Mouse (Mus musculus) midbrain, postnatal 0 days (tissue): ENCODE data around the gene Col11a2. TPM values are rescaled to one million over a fixed set of nuclear protein-coding genes. Genes with fewer than 3 reads are reported as not detected.

Experiments used
- ATAC-seq: fragments of 200-750 bp; cut with Nextera tagmentation; 2 replicates; pipeline ENCODE4 v1.8.0; 2017; ENCODE audit warnings: moderate number of reproducible peaks, mild to moderate bottlenecking, moderate TSS enrichment, moderate library complexity; ENCODE audit not compliant: low FRiP score
- DNase-seq: peaks from one replicate; pipeline ENCODE4 v3.0.0-alpha.2; 2015; ENCODE audit warnings: low spot score
- H3K27ac ChIP-seq: fragments of 300-500 bp; sonication (generic); 2 replicates; pipeline ENCODE4 v1.5.1; 2014; ENCODE audit warnings: low read depth, mild to moderate bottlenecking, low read length, mixed read lengths
- H3K27me3 ChIP-seq: fragments of 300-500 bp; sonication (generic); 2 replicates; pipeline ENCODE4 v1.6.1; 2014; ENCODE audit warnings: low read length, control low read depth, mixed read lengths; ENCODE audit not compliant: insufficient read depth
- H3K36me3 ChIP-seq: fragments of 300-500 bp; sonication (generic); 2 replicates; pipeline ENCODE4 v1.6.1; 2014; ENCODE audit warnings: low read length, control low read depth, mixed read lengths; ENCODE audit not compliant: insufficient read depth
- H3K4me1 ChIP-seq: fragments of 300-500 bp; sonication (generic); 2 replicates; pipeline ENCODE4 v1.6.1; 2014; ENCODE audit warnings: mild to moderate bottlenecking, control low read depth, antibody characterized with exemption, low read length, mixed read lengths; ENCODE audit not compliant: insufficient read depth
- H3K4me2 ChIP-seq: fragments of 300-500 bp; sonication (generic); 2 replicates; pipeline ENCODE4 v1.6.1; 2014; ENCODE audit warnings: low read depth, mild to moderate bottlenecking, low read length, mixed read lengths; ENCODE audit not compliant: poor library complexity, severe bottlenecking
- H3K4me3 ChIP-seq: fragments of 300-500 bp; sonication (generic); 2 replicates; pipeline ENCODE4 v1.5.1; 2014; ENCODE audit warnings: low read depth, mild to moderate bottlenecking, low read length, moderate library complexity
- H3K9ac ChIP-seq: fragments of 300-500 bp; sonication (generic); replicated peaks from 2 replicates; pipeline ENCODE4 v1.6.1; 2014; ENCODE audit warnings: mild to moderate bottlenecking, low read length, moderate library complexity, mixed read lengths; ENCODE audit not compliant: poor library complexity, severe bottlenecking
- H3K9me3 ChIP-seq: fragments of 300-500 bp; sonication (generic); 2 replicates; pipeline ENCODE4 v1.6.1; 2016; ENCODE audit warnings: low read length, control low read depth
- CTCF ChIP-seq: IDR thresholded peaks from 2 replicates; pipeline ENCODE4 v1.5.1; 2016; ENCODE audit warnings: antibody characterized with exemption, mild to moderate bottlenecking
- WGBS: fragments of 180-500 bp; shearing (Covaris S2); extraction: QIAGEN DNeasy Blood & Tissue Kit; methylation state at CpG from one replicate; pipeline ENCODE4 v1.1.7; 2014; 5-methylcytosine and 5-hydroxymethylcytosine counted together
- polyA plus RNA-seq: library from polyadenylated mRNA; unstranded; fragments of >200 nt; fragmentation: Nextera tagmentation; extraction: Ambion mirVana; gene quantifications from 2 replicates; pipeline ENCODE4 v1.2.1, GENCODE M21; 2015
- total RNA-seq: library from RNA; depleted of rRNA; stranded (reverse); fragments of >200 nt; gene quantifications from 2 replicates; pipeline ENCODE4 v1.2.3, GENCODE M21; 2014

Gene Col11a2
- total and polyA plus RNA-seq, 2 experiments from 2014 or later: 4.6 to 17.9 TPM

GRCm38 (mm10) chr17:34099531-34099930 lies 60.3 kb downstream of the Col11a2 start:
- H3K9me3 ChIP-seq: no peaks in the 10 kb centered on the region
- ATAC-seq (no peak), DNase-seq (no peak)
- no peaks in the 10 kb centered on the region for H3K4me1 ChIP-seq
- H3K27me3 ChIP-seq: no peaks in the 10 kb centered on the region
- TF ChIP-seq CTCF: no peak
- no peak overlapping the region for H3K27ac ChIP-seq
- no peak overlapping the region for H3K4me3 ChIP-seq
- WGBS: 50% methylated on average over 5 of the region's 5 CpGs
- no peak overlapping the region for H3K4me2 ChIP-seq
- H3K9ac ChIP-seq: no peak overlapping the region
- no peaks in the 10 kb centered on the region for H3K36me3 ChIP-seq

- 0 out of 2 replicates have a peak, but pooled peaks have one; percentile 23 for ATAC-seq
- H3K36me3 ChIP-seq: no peaks in the 10 kb centered on the region
- 33% methylated on average over 5 of the region's 5 CpGs for WGBS
These were observed 61.9 kb downstream of the Col11a2 start for GRCm38 (mm10) chr17:34101185-34101584.

GRCm38 (mm10) chr17:34101604-34102032 lies 62.4 kb downstream of the Col11a2 start:
- ATAC-seq: peak; percentile 78
- Histone ChIP-seq H3K4me3 (0 out of 2 replicates have a peak overlapping the region, but pooled peaks have one; percentile 10), H3K4me1 (no peaks in the 10 kb centered on the region), H3K9ac (no peak overlapping the region), H3K36me3 (no peaks in the 10 kb centered on the region), H3K9me3 (no peaks in the 10 kb centered on the region; the same call in 1 of the 2 replicates), H3K27ac (no peak overlapping the region), H3K27me3 (no peaks in the 10 kb centered on the region), H3K4me2 (peak overlapping the region; percentile 36)
- DNase-seq: peak; percentile 94
- TF ChIP-seq CTCF: peak; percentile 90
- 4% methylated on average over 12 of the region's 12 CpGs for WGBS

More at GRCm38 (mm10) chr17:34101185-34101584, 61.9 kb downstream of the Col11a2 start:
- no peak for TF ChIP-seq CTCF
- Histone ChIP-seq H3K4me3 (no peak overlapping the region), H3K27ac (no peak overlapping the region), H3K9ac (no peak overlapping the region), H3K4me1 (no peaks in the 10 kb centered on the region), H3K9me3 (no peaks in the 10 kb centered on the region; the same call in 1 of the 2 replicates), H3K4me2 (no peak overlapping the region), H3K27me3 (no peaks in the 10 kb centered on the region)
- no peak for DNase-seq

GRCm38 (mm10) chr17:34102831-34103230 lies 63.6 kb downstream of the Col11a2 start:
- WGBS: 81% methylated on average over 6 of the region's 6 CpGs
- TF ChIP-seq CTCF: no peak
- ATAC-seq (no peak), DNase-seq (no peak)
- H3K36me3 ChIP-seq: 0 out of 2 replicates have a peak, but pooled peaks cover 3% of the 10 kb centered on the region
- no peak overlapping the region for H3K9ac ChIP-seq
- no peak overlapping the region for H3K27ac ChIP-seq
- no peaks in the 10 kb centered on the region for H3K27me3 ChIP-seq
- no peaks in the 10 kb centered on the region for H3K4me1 ChIP-seq
- no peak overlapping the region for H3K4me2 ChIP-seq
- H3K9me3 ChIP-seq: no peaks in the 10 kb centered on the region; the same call in 1 of the 2 replicates
- H3K4me3 ChIP-seq: no peak overlapping the region

GRCm38 (mm10) chr17:34104804-34105203 lies 65.6 kb downstream of the Col11a2 start:
- no peak for DNase-seq
- H3K36me3 ChIP-seq: 0 out of 2 replicates have a peak, but pooled peaks cover 3% of the 10 kb centered on the region
- no peaks in the 10 kb centered on the region; the same call in 1 of the 2 replicates for H3K9me3 ChIP-seq
- no peak overlapping the region for H3K4me3 ChIP-seq
- ATAC-seq: no peak
- 84% methylated on average over 9 of the region's 9 CpGs for WGBS
- no peaks in the 10 kb centered on the region for H3K4me1 ChIP-seq
- H3K27ac ChIP-seq: no peak overlapping the region
- H3K9ac ChIP-seq: no peak overlapping the region
- H3K4me2 ChIP-seq: no peak overlapping the region
- H3K27me3 ChIP-seq: no peaks in the 10 kb centered on the region
- TF ChIP-seq CTCF: no peak

- Histone ChIP-seq H3K9me3 (no peaks in the 10 kb centered on the region; the same call in 1 of the 2 replicates), H3K36me3 (peaks cover 12% of the 10 kb centered on the region), H3K27me3 (no peaks in the 10 kb centered on the region), H3K9ac (no peak overlapping the region), H3K4me1 (no peaks in the 10 kb centered on the region), H3K27ac (no peak overlapping the region), H3K4me2 (no peak overlapping the region), H3K4me3 (no peak overlapping the region)
- no peak for TF ChIP-seq CTCF
- no peak for DNase-seq
- WGBS: 92% methylated on average over 7 of the region's 7 CpGs
- ATAC-seq: no peak
These were observed 67.3 kb downstream of the Col11a2 start for GRCm38 (mm10) chr17:34106555-34106954.
